Mouse (Mus musculus) brown adipose tissue, adult 24 weeks (tissue): Measurements from ENCODE around the gene Miga2. TPM values are rescaled to one million over a fixed set of nuclear protein-coding genes. Genes with fewer than 3 reads are reported as not detected.

Experiments
- H3K27ac ChIP-seq: fragments of 200-500 bp; replicated peaks from 2 replicates; pipeline ENCODE4 v1.5.1; 2012; ENCODE audit warnings: low read depth, mild to moderate bottlenecking, low read length
- H3K4me1 ChIP-seq: fragments of 200-500 bp; 2 replicates; pipeline ENCODE4 v1.6.1; 2012; ENCODE audit warnings: low read length, mixed read lengths; ENCODE audit not compliant: control insufficient read depth, insufficient read depth, insufficient read length
- H3K4me3 ChIP-seq: fragments of 200-500 bp; 2 replicates; pipeline ENCODE4 v1.5.1; 2012; ENCODE audit warnings: low read depth, mild to moderate bottlenecking, low read length, moderate library complexity; ENCODE audit not compliant: insufficient read depth
- polyA plus RNA-seq: library from polyadenylated mRNA; stranded (reverse); fragments of >200 nt; gene quantifications from 2 replicates; pipeline ENCODE4 v1.2.4, GENCODE M21; 2012; ENCODE audit not compliant: missing spikeins, insufficient read depth, insufficient read length

Gene Miga2
- polyA plus RNA-seq, 1 experiment = 77.1 TPM

- Histone ChIP-seq H3K4me1 (peaks cover 16% of the 10 kb centered on the region), H3K4me3 (no peak overlapping the region), H3K27ac (peak overlapping the region; percentile 77)
Measured at GRCm38 (mm10) chr2:30377721-30378120, 13.7 kb downstream of the Miga2 start.

- Histone ChIP-seq H3K4me1 (peaks cover 16% of the 10 kb centered on the region), H3K27ac (peak overlapping the region; percentile 90), H3K4me3 (no peak overlapping the region)
Measured at GRCm38 (mm10) chr2:30379307-30379706, 15.3 kb downstream of the Miga2 start.

DNA sequence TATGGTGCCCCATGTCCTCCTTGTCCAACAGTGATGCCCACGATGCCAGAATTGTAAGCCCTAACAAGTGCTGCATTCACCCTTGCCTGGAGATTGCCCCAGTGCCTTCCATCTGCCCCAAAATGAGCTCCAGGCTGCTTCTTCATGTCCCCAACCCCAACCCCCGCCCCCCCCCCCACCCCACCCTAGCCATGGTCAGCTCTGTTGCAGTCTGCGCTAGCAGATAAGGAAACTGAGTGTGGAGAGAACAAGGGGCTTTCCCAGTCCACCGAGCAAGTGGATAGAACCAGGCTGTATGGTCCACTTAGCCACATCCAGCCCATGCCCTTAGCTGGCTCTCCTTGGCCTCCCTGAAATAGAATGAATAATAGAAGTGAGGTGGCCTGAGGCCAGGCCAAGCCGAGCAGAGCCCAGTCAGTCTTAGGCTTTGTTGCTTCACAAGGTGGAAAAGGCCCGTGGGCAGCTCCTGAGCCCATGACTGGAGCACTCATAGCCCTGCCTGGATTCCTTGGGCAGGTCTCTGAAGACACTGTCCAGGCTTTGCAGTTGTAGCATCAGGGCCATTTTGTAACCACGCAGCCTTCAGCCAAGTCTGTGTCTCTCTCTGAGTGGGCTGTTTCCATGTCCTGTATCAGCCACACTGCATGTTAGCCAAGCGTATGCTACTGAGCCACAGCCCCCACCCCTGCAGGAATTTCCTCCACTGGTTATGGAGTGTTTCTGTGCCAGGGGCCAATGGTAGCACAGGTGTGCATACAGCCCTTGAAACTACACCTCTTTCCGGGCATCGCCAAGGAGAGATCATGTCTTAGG lies 16.7 kb downstream of the Miga2 start:
- Histone ChIP-seq H3K4me1 (peaks cover 13% of the 10 kb centered on the region), H3K27ac (peak overlapping the region; percentile 90), H3K4me3 (no peak overlapping the region)

- Histone ChIP-seq H3K4me1 (peaks cover 13% of the 10 kb centered on the region), H3K27ac (peak overlapping the region; percentile 86), H3K4me3 (no peak overlapping the region)
Measured at GRCm38 (mm10) chr2:30381377-30381725, 17.3 kb downstream of the Miga2 start.

DNA sequence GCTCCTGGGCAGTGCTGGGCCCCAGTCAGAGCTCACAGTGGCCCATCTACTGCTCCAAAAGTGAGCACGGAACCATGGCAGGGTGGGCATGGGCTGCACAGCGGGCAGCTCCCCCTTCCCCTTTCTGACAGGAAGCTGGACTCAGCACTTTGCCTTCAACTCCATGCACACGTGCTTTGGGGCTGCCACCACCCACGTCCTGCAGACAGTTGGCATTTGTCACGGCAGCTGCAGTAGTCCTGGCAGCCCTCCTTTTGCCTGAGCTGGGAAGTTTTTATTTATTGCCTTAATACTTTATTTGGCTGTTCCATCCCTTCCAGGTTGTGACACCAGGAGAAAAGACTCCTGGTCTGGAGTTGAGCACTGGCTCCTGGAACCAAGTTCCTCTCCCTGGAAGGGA lies 20.8 kb downstream of the Miga2 start:
- H3K27ac ChIP-seq = peak overlapping the region; percentile 28

GRCm38 (mm10) chr2:30385591-30385990 lies 21.6 kb downstream of the Miga2 start:
- Histone ChIP-seq H3K27ac (peak overlapping the region; percentile 41), H3K4me1 (peaks cover 10% of the 10 kb centered on the region), H3K4me3 (no peak overlapping the region)

More for the DNA sequence above, 20.8 kb downstream of the Miga2 start:
- no peak overlapping the region for H3K4me3 ChIP-seq
- H3K4me1 ChIP-seq = peaks cover 15% of the 10 kb centered on the region

DNA sequence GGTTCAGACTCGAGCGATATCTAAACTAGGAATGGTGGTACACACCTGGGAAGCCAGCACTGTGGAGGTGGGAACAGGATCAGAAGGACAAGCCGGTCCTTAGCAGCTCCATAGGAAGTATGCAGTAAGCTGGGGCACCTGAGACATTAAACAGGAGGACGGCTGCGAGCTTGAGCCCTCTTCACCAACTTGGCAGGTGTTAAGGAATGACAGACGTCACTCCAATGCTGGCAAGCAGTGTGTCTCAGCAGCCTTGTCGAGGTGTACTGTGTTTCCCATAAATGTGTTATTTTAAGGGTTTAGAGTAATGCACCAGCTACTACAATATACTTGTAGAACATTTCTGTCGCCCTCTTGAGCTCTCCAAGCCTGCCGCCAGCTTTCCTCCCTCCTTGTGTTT lies 22.9 kb downstream of the Miga2 start:
- peak overlapping the region; percentile 75 for H3K27ac ChIP-seq

GRCm38 (mm10) chr2:30389000-30389399 lies 25.0 kb downstream of the Miga2 start:
- Histone ChIP-seq H3K4me1 (peaks cover 5% of the 10 kb centered on the region), H3K27ac (no peak overlapping the region), H3K4me3 (no peak overlapping the region)

More for the DNA sequence above, 22.9 kb downstream of the Miga2 start:
- peaks cover 7% of the 10 kb centered on the region for H3K4me1 ChIP-seq
- no peak overlapping the region for H3K4me3 ChIP-seq

DNA sequence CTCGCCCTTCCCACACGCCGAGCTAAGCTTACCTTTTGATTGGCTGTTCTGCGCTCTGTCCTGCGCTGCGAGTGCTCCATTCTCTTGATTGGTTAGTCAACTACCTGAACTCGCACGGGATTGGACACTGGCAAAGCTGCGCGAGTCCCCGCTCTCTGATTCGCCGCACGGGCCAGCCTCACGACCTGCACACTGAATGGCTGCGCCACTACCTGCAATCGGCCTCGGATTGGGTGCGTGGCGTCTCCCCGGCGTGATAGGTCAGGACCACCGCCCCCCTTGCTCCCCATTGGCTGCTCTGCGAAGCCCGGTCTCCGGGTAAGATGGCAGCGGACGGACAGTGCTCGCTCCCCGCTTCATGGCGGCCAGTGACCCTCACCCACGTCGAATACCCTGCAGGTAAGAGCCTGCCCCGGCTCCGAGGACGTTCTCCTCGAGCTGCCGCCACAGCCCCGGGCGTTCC lies 28.1 kb downstream of the Miga2 start, which contains the start of gene Dolpp1:
Gene Dolpp1 (plus strand): TSS at position 141 of the 463 bp plus-strand sequence.
- H3K4me1 ChIP-seq = no peaks in the 10 kb centered on the region; the same call in 1 of the 2 replicates
- H3K27ac ChIP-seq = peak within 1 kb of the TSS; percentile 48
- peak within 1 kb of the TSS; percentile 79 for H3K4me3 ChIP-seq

GRCm38 (mm10) chr2:30392577-30393369 lies 28.7 kb downstream of the Miga2 start:
- H3K4me3 ChIP-seq = peak overlapping the region; percentile 79
- H3K27ac ChIP-seq = peak overlapping the region; percentile 48
- no peaks in the 10 kb centered on the region; the same call in 1 of the 2 replicates for H3K4me1 ChIP-seq

DNA sequence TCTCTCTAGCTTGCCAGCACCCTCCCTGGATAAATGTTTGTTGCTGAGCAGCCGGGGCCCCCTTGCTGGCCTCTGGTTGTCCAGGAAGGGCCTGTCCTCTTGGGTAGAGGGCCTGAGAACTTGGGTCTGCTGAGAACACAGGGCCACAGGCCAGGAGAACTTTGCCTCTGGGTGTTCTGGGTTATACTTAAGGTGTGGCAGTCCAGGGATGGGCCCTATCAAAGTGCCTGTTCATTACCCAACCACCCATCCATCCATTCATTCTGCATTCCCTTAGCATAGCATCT lies 29.3 kb downstream of the Miga2 start:
- Histone ChIP-seq H3K4me3 (peak overlapping the region; percentile 79), H3K27ac (peak overlapping the region; percentile 43), H3K4me1 (no peaks in the 10 kb centered on the region; the same call in 1 of the 2 replicates)

- Histone ChIP-seq H3K27ac (no peak overlapping the region), H3K4me1 (no peaks in the 10 kb centered on the region; the same call in 1 of the 2 replicates), H3K4me3 (no peak overlapping the region)
Measured at GRCm38 (mm10) chr2:30395757-30396156, 31.7 kb downstream of the Miga2 start.

- no peak overlapping the region for H3K27ac ChIP-seq
- no peak overlapping the region for H3K4me3 ChIP-seq
- no peaks in the 10 kb centered on the region; the same call in 1 of the 2 replicates for H3K4me1 ChIP-seq
Measured at GRCm38 (mm10) chr2:30396246-30396645, 32.2 kb downstream of the Miga2 start.

- H3K4me1 ChIP-seq = no peaks in the 10 kb centered on the region; the same call in 1 of the 2 replicates
- H3K4me3 ChIP-seq = no peak overlapping the region
- no peak overlapping the region for H3K27ac ChIP-seq
Measured at GRCm38 (mm10) chr2:30397986-30398512, 34.0 kb downstream of the Miga2 start.
